Mouse (Mus musculus) myocyte (in vitro differentiated cells): ENCODE measurements at regions not wholly inside any gene's neighbourhood (a gene's known extent, or its start where the extent isn't known, plus 50 kb on each side); places are given as distances from the start of the nearest gene placed in this dataset.

Experiments used
- H3K27me3 ChIP-seq: one replicate; pipeline ENCODE4 v1.6.1; 2011; ENCODE audit not compliant: control insufficient read depth, insufficient read depth, insufficient read length
- H3K36me3 ChIP-seq: one replicate; pipeline ENCODE4 v1.6.1; 2011; ENCODE audit not compliant: control insufficient read depth, insufficient read depth
- H3K4me2 ChIP-seq: one replicate; pipeline ENCODE4 v1.6.1; 2011; ENCODE audit warnings: low read depth, control low read depth
- H3K4me3 ChIP-seq: one replicate; pipeline ENCODE4 v1.5.1; 2011; ENCODE audit warnings: mild to moderate bottlenecking, control low read depth, moderate library complexity
- H3K79me2 ChIP-seq: one replicate; pipeline ENCODE4 v1.6.1; 2011; ENCODE audit not compliant: control insufficient read depth, insufficient read depth
- H3ac ChIP-seq: one replicate; pipeline ENCODE4 v1.6.1; 2011; ENCODE audit not compliant: control insufficient read depth, insufficient read length
- CEBPB ChIP-seq: IDR thresholded peaks from 2 replicates; pipeline ENCODE4 v1.6.1; 2011; ENCODE audit warnings: mild to moderate bottlenecking, moderate library complexity; ENCODE audit not compliant: poor library complexity, insufficient read depth, severe bottlenecking
- E2F4 ChIP-seq: IDR thresholded peaks from one replicate; pipeline ENCODE4 v1.6.1; 2011; ENCODE audit warnings: mild to moderate bottlenecking, control low read depth, moderate library complexity; ENCODE audit not compliant: insufficient read depth
- MAX ChIP-seq: IDR thresholded peaks from one replicate; pipeline ENCODE4 v1.6.1; 2011; ENCODE audit warnings: low read depth, mild to moderate bottlenecking, control low read depth
- MYOD1 ChIP-seq, 3 experiments: IDR thresholded peaks; one replicate each; pipeline ENCODE4 v1.6.1; 2011; ENCODE audit warnings: control low read depth in 2 of 3, low read depth in 2 of 3, mild to moderate bottlenecking in 2 of 3, moderate library complexity in 1 of 3; ENCODE audit not compliant: insufficient read length in 2 of 3, control insufficient read depth in 1 of 3
- MYOG ChIP-seq, 3 experiments: IDR thresholded peaks; one replicate each; pipeline ENCODE4 v1.6.1; 2011; ENCODE audit warnings: control low read depth in 2 of 3, low read depth in 2 of 3, mild to moderate bottlenecking in 2 of 3; ENCODE audit not compliant: insufficient read length in 2 of 3, control insufficient read depth in 1 of 3, insufficient read depth in 1 of 3
- POLR2A ChIP-seq: IDR thresholded peaks from one replicate; pipeline ENCODE4 v1.6.1; 2011; ENCODE audit warnings: low read depth, mild to moderate bottlenecking, control low read depth, moderate library complexity; ENCODE audit not compliant: insufficient read length
- POLR2AphosphoS2 ChIP-seq: IDR thresholded peaks from one replicate; pipeline ENCODE4 v1.6.1; 2011; ENCODE audit warnings: low read depth, control low read depth; ENCODE audit not compliant: insufficient read length
- REST ChIP-seq: IDR thresholded peaks from one replicate; pipeline ENCODE4 v1.6.1; 2011; ENCODE audit warnings: mild to moderate bottlenecking, control low read depth, moderate library complexity; ENCODE audit not compliant: insufficient read depth, insufficient read length
- SRF ChIP-seq: IDR thresholded peaks from one replicate; pipeline ENCODE4 v1.6.1; 2011; ENCODE audit warnings: low read depth; ENCODE audit not compliant: control insufficient read depth, insufficient read length
- TCF12 ChIP-seq: IDR thresholded peaks from one replicate; pipeline ENCODE4 v1.6.1; 2011; ENCODE audit warnings: mild to moderate bottlenecking, control low read depth; ENCODE audit not compliant: poor library complexity, insufficient read depth, severe bottlenecking
- USF1 ChIP-seq: IDR thresholded peaks from one replicate; pipeline ENCODE4 v1.6.1; 2011; ENCODE audit warnings: low read depth, mild to moderate bottlenecking, control low read depth, moderate library complexity

DNA sequence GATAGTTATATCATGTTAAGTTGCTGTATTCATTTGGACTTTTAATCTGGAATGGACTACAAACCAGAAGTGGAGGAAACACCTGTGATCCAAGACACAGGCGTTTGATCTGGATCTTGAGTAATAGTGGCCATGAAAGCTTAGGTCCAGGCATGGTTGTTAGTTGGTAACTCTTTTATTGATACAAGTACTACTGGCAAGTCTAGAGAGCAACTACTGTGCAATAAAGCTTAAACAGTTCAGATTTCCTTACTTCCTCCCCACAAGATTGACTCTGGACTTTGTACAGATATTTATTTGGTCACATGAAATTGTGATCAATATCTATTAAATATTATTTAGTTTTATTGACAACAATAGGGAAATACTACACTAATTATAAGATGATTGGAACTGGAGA, 51.9 kb upstream of the Tmprss15 start:
- H3K27me3 ChIP-seq = no peaks in the 10 kb centered on the region
- no peaks in the 10 kb centered on the region for H3K79me2 ChIP-seq
- H3K4me3 ChIP-seq = no peak overlapping the region
- no peak for TF ChIP-seq POLR2AphosphoS2
- no peak for TF ChIP-seq TCF12
- no peak for TF ChIP-seq MYOD1 (IDR thresholded peaks at IDR 0.05; ENCODE audit: control insufficient read depth in 1 of 3, insufficient read length in 2 of 3, low read depth in 2 of 3)
- no peak for TF ChIP-seq CEBPB
- TF ChIP-seq SRF = no peak
- TF ChIP-seq USF1 = no peak
- no peak for TF ChIP-seq POLR2A
- TF ChIP-seq E2F4 = no peak
- no peak for TF ChIP-seq REST
- TF ChIP-seq MYOG (IDR thresholded peaks at IDR 0.05; ENCODE audit: control insufficient read depth in 1 of 3, insufficient read depth in 1 of 3, insufficient read length in 2 of 3, low read depth in 2 of 3) = no peak
- TF ChIP-seq MAX = no peak
- no peak overlapping the region for H3K4me2 ChIP-seq
- no peak overlapping the region for H3ac ChIP-seq
- no peaks in the 10 kb centered on the region for H3K36me3 ChIP-seq
